Mouse (Mus musculus) left cerebral cortex, postnatal 10 days (tissue): ENCODE measurements around the gene Ckm. TPM values are rescaled to one million over a fixed set of nuclear protein-coding genes. Genes with fewer than 3 reads are reported as not detected.
A peak's percentile ranks its signal among the peaks of the same experiment; 100 is the strongest.

Source experiments
- DNase-seq, 2 experiments: peaks; one replicate each; pipeline ENCODE4 v3.0.0; 2021 to 2022; ENCODE audit warnings: low spot score in 2 of 2, mixed read lengths in 1 of 2; ENCODE audit errors: extremely low spot score in 1 of 2
- intact Hi-C: fragments of 180-260 bp; cut with DNase I; formaldehyde crosslinking; loops from one replicate; pipeline ENCODE4 v1.15.1; 2025
- microRNA-seq: library from miRNA; unstranded; fragments of <30 nt; microRNA quantifications from one replicate; pipeline ENCODE4 v1.2.0, GENCODE M21; 2022
- total RNA-seq, 2 experiments: library from RNA; stranded (reverse); gene quantifications; 2 replicates each; pipeline ENCODE4 v1.2.3; 2021

Gene Ckm
- total RNA-seq, 2 experiments from 2014 or later: 0.57 to 1.0 TPM

DNA sequence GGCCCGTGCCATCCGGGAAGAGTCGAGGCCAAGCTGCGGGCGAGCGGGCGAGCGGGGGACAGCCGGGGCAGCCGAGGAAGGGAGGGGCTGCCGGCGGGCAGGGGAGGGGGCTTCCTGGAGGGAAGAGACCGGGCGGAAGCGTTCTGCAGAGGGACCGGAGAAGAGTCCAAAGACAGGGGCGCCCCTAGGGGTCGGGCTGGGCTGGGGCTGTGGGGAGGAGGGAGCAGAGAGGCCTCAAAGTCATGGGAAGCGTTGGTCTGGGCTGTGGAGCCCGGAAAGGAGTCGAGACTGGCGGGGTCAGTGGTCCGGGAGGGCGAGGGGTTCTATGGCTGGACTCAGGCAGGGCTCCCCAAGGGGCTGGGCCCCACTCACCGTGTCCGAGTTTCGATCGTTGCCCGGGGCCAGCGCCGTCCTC lies 53.5 kb downstream of the Ckm start:
- DNase-seq: peak in 1 of 2 experiments; percentile 91
- intact Hi-C loops: no loop called here

DNA sequence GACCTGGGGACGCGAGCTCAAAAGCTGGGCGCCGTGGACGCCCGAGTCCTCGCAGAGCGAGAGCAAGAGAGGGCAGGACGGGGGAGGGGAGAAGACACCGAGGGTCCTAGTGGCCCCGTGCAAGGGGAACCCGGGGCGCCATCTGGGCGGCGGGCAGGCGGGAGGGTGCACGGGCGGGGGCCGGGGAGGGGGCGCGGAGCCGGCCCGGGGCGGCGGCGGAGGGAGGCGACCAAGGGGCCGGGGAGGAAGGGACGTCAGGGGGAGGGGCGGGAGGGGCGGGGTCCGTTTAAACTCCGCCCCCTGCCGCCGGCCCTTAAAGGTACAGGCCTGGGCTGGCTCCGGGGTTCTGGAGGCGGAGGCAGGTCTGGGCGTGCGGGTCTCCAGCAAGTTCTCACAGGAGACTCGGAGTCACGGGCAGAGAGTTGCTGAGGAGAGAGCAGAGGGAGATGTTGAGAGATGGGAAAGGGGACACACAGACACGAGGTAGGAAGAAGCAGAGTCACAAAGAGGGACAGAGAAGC lies 54.1 kb downstream of the Ckm start, which contains the start of gene Mark4:
Mark4 (minus strand) TSS at position 231 of the 521 bp plus-strand sequence.
- intact Hi-C loops: no loop called here
- DNase-seq: peak; percentile 64 to 88

DNA sequence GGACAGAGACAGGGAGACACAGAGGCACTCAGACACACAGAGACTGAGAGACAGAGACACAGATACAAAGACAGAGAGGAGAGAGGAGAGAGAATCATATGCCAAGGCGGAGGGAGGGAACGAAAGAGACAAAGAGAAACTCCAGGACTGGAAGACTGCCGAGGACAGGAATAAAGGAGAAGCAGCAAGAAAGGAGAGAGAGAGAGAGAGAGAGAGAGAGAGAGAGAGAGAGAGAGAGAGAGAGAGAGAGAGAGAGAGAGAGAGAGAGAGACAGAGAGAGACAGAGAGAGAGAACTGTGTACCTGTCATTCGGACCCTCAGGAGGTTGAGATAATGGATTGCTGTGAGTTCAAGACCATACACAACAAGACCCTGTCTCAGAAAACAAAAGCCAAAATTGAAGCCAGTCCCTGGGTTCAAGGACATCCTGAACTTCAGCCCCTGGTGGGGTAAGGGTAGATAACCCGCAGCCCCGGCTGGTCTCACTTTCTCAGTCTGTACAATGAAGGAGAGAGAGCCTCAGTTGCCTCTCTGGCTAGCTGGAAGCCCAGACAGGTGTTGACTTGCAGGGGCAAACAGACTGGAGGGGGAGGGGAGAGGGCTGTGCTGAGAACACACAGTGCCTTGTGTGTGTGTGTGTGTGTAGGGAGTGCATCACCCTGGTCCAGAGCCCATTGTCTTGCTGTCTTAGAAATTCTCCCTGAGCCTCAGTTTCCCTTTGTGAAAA lies 54.7 kb downstream of the Ckm start:
- intact Hi-C loops: no loop called here
- DNase-seq: no peak

DNA sequence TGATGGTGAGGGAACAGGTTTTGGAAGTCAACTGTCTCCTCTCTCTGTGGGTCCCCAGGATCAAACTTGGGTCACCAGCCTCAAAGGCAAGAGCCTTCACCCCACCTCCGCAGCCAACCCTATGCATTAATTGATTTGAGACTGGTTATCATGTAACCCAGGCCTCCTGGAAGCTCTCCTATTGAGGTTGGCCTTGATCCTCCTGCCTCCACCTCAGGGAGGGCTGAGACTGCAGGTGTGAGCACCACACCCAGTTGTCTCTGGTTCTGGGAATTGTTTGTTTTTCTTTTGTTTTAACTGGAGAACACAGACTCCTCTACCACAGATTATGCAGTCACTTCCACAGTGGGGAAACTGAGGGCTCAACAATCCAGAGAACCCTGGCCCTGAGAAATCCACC lies 55.9 kb downstream of the Ckm start:
- intact Hi-C loops: no loop called here
- DNase-seq: no peak

DNA sequence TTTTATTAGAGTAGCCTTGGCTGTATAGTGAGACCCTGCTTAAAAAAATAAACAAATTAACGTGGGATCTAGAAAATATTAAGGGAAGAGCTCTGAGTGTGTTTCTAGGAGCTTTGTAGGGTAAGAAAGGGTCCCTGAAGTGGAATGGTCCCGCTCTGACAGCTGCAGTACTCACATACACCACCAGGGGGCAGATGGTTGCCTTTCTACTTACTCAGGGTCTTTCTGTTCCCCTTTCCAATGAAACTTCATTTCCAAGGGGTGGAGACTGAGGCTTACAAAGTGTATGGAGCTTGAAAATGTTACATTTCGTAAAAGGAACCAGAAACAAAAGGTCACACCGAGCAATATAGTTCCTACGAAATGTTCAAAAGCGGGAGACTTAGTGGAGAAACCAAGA lies 56.9 kb downstream of the Ckm start:
- intact Hi-C loops: no loop called here
- peak; percentile 77 to 78 for DNase-seq

DNA sequence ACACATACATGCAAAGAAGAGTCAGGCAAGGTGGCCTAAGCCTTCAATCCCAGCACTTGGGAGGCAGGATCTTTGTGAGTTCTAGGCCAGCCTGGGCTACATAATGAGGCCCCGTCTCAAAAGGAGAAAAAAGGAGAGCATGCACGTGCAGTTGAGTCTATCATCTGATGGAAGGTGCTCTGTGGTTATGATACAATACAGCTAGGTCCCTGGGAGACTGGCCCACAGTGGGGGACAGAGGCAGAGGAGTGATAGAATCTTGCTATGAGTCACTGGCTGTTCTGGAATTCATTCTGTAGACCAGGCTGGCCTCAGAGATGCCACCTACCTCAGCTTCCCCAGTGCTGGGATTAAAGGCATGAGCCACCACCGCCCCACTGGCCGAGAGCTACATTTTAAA lies 57.9 kb downstream of the Ckm start:
- no peak for DNase-seq
- intact Hi-C loops: no loop called here

DNA sequence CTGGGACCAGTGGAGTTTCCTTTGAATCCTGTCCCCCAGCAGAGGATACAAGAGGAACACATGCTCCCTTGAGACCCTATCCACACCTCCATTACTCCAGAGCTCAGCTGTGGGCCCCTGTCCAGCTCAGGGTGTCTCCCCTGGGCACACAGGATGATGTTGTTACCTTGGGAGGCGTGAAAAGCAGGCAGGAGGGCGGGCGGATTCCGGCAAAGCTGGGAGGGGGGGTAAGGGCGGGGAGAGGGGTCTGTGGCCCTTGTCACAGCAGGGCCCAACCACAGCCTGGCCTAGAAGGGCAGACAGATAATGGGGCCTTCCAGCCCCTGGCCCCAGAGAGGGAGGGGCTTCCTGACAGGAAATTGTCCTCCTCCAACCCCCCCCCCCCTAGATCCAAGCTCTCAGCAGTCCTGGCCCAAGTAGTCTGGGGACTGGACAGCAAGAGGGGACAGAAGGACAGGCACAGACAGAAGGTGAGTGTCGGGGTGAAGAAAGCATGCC lies 58.4 kb downstream of the Ckm start, which contains the start of gene Exoc3l2:
Exoc3l2 (plus strand) TSS at position 448 of the 498 bp plus-strand sequence.
- no peak for DNase-seq
- intact Hi-C loops: no loop called here

DNA sequence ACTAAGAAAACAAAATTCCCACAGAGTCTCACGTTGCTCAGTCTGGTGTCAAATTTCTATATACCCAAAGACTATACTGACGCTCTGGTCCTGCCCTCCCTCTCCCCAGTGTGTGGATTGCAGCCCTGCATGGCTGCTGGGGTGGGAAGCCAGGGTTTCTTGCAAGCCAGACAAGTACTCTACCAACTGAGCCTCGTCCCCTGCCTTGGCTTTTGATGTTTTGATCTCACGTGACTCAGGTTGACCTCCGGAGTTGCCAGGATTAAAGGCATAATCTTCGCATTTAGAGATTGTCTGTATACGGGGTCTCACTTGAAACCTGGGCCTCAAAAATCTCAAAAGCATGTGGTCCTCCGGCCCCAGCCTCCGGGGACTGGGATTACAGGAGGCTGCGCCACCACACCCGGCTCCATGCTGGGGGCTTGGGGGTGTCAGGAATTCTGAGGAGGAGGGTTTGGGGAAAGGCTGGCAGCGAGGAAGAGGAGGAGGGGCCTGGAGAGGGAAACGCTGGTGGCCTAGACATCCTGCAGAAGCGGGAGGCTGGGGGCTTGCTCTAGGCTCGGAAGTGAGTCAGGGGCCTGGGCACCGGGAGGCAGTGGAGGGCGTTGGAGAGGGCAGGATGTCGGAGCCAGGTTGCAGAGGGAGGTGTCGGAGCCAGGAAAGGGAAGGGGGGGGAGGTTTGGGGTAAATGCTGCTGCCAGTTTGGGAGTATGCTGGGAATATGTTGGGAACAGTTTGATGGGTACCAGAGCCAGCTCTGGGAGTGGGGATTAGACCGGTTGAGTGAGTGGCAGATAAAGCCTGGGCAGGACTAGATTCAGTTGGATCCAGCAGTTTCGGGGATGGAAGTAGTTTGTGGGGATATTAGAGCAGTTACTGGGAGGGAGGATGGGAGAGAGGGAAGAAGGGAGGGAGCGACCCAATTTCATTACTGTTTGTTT lies 60.1 kb downstream of the Ckm start:
- intact Hi-C loops: no loop called here
- no peak for DNase-seq

DNA sequence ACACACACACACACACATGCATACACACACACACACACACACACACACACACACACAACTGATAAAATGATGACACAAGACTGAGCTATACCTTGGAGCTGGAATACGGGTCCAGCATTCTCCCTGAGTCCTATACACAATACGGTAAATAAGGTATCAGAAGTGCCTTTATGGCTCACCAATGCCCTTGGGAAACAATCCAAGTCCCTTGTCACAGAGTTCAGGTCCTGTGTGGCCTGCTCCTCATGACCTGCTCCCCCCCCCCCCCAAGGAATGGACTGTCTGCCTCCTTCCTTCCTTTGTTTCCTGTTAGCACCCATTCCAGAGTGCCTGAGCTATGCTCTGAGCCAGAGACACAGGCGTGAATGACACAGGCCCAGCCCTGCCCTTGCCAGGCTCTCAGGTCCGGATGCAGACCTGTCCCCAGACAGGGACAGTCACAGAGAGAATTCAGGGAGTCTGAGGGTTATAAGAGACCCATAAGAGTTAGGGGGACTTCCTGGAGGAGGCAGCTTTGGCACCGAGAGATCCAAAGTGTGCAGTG lies 62.1 kb downstream of the Ckm start:
- DNase-seq: no peak
- intact Hi-C loops: no loop called here

DNA sequence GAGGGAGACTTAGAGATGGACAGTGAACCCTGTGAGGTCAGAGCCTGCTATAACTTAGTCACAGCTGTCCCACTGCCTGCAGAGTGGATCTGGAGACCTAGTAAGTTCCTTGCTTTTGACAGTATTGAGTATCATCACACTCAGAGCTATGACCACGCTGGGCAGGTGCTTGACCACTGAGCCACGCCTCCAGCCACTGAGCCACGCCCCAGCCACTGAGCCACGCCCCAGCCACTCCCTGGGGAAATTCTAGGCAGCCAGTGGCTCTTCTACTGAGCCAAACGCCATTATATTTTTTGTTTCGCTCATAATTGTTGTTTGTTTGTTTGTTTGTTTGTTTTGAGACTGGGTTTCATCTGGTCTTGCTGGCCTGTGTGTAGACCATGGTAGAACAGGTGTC lies 63.1 kb downstream of the Ckm start:
- intact Hi-C loops: no loop called here
- no peak for DNase-seq

DNA sequence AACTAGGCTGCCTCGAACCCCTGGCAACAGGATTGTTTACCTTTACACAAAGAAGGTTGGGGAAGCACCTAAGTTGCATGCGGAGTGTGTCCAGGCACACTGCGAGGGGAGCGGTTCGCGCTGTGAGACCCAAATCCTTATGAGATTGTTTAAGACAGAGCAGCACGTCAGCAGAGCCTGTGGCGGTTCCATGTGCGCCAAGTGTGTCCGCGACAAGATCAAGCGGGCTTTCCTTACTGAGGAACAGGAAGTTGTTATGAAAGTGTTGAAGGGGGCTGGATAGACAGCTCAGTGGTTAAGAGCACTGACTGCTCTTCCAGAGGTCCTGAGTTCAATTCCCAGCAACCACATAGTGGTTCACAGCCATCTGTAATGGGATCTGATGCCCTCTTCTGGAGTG lies 63.7 kb downstream of the Ckm start:
- DNase-seq: no peak
- intact Hi-C loops: no loop called here

DNA sequence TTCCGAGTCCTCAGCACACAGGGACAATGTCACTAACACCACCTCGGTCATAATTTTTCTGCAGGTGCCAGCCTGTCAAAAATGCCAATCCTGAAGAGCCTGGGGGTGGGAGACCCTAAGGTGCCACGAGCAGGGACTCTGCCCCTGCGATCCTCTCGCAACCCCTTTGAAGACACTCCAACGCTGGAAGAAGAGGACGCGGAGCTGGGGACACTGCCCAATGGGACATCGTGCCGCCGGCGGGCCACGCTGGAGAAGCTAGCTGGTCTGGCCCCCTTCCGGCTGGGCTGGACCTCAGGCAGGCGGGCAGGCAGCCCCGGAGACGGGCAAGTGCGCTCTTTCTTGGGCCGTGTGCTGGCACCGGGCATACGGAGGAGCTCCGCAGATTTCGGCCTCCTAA lies 64.8 kb downstream of the Ckm start:
- intact Hi-C loops: no loop called here
- no peak for DNase-seq

DNA sequence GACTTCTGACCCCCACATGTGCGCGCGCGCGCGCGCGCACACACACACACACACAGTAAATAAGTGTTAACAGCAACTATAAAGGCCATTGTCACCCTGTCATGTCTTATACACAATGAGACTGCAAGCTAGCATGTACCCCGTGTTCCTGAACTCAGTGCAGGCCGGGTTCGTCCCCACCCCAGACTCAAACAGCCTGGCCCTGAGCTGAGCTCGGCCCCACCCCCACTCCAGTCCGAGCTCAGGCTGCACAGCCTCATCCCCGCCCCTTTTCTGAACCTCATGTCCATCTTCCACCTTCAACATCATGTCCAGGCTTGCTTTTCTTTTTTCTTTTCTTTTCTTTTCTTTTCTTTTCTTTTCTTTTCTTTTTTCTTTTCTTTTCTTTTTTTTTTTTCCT lies 65.7 kb downstream of the Ckm start:
- no peak for DNase-seq
- intact Hi-C loops: no loop called here

DNA sequence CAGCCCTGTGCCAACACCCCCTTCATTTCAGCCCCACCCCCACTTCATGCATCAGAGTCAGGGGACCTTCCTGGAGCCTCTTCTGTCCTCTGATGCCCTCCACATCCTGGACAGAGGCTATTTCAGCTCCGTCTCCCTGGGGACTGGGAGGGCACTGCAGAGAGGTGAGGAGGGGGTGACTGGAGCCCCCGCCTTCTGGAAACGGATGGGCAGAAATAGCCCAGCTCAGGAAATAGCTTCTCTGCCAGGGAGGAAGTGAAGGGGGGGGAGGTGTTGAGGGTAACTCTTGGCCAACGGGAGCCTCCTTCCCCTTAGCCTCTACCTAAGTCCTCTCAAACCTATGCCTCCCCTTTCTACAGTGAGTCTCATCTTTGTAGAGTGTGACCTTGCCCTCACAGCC lies 67.8 kb downstream of the Ckm start:
- DNase-seq: no peak
- intact Hi-C loops: no loop called here

Small RNAs within 50 kb of the gene (microRNA-seq; reads per million reads assigned to microRNA genes)
- not detected for gene Mir343

Other genes with a start within 250 kb of the Ckm start
- 1 to 10 TPM; 4.7 to 4.8 TPM for gene Gipr, start 238.6 kb upstream of the Ckm start, total RNA-seq
- 100 to 1,000 TPM; 202 to 211 TPM for gene Eml2, start 228.4 kb upstream of the Ckm start, total RNA-seq
- gene Gpr4, start 192.2 kb upstream of the Ckm start, total RNA-seq: 1 to 10 TPM; 4.8 to 5.0 TPM
- 10 to 100 TPM; 36.6 to 38.0 TPM for gene Opa3, start 176.4 kb upstream of the Ckm start, total RNA-seq
- gene Vasp, start 133.0 kb upstream of the Ckm start, total RNA-seq: 10 to 100 TPM; 23.1 to 23.5 TPM
- under 1 TPM; 0.34 to 0.49 TPM for gene Ppm1n, start 124.7 kb upstream of the Ckm start, total RNA-seq
- 100 to 1,000 TPM; 145 to 151 TPM for gene Rtn2, start 122.2 kb upstream of the Ckm start, total RNA-seq
- gene Fosb, start 94.7 kb upstream of the Ckm start, total RNA-seq: 1 to 10 TPM; 2.2 to 2.3 TPM
- 10 to 100 TPM; 38.5 to 50.6 TPM for gene Ercc1, start 60.0 kb upstream of the Ckm start, total RNA-seq
- 10 to 100 TPM; 16.8 to 18.2 TPM for gene Cd3eap, start 45.3 kb upstream of the Ckm start, total RNA-seq
- gene Ppp1r13l, start 45.0 kb upstream of the Ckm start, total RNA-seq: 1 to 10 TPM; 5.3 to 7.2 TPM
- 10 to 100 TPM; 39.0 to 39.7 TPM for gene Ercc2, start 22.8 kb upstream of the Ckm start, total RNA-seq
- 1 to 10 TPM in 1 of 2 experiments, under 1 TPM in 1; 0.93 to 1.2 TPM for gene Klc3, start 672 bp upstream of the Ckm start, total RNA-seq
- gene Mark4, start 54.0 kb downstream of the Ckm start, total RNA-seq: 100 to 1,000 TPM; 110 to 115 TPM
- gene Exoc3l2, start 58.6 kb downstream of the Ckm start, total RNA-seq: 1 to 10 TPM in 1 of 2 experiments, under 1 TPM in 1; 0.69 to 1.4 TPM
- gene Bloc1s3, start 103.6 kb downstream of the Ckm start, total RNA-seq: 1 to 10 TPM; 7.6 to 7.8 TPM
- gene Trappc6a, start 103.6 kb downstream of the Ckm start, total RNA-seq: 10 to 100 TPM; 18.4 to 24.1 TPM
- under 1 TPM; 0.49 to 0.94 TPM for gene Nkpd1, start 113.1 kb downstream of the Ckm start, total RNA-seq
- gene Ppp1r37, start 158.3 kb downstream of the Ckm start, total RNA-seq: 10 to 100 TPM; 78.7 to 79.3 TPM
- under 1 TPM; 0.36 to 0.45 TPM for gene Zfp296, start 172.5 kb downstream of the Ckm start, total RNA-seq
- gene Gemin7, start 172.8 kb downstream of the Ckm start, total RNA-seq: 10 to 100 TPM; 51.7 to 55.2 TPM
- gene Clasrp, start 199.7 kb downstream of the Ckm start, total RNA-seq: 10 to 100 TPM; 78.0 to 81.5 TPM
- 1 to 10 TPM; 5.9 to 6.5 TPM for gene Relb, start 224.7 kb downstream of the Ckm start, total RNA-seq